Mouse (Mus musculus) megakaryocyte, embryonic 14.5 days (primary cell): ENCODE measurements around the gene Cela3a. TPM values are rescaled to one million over a fixed set of nuclear protein-coding genes. Genes with fewer than 3 reads are reported as not detected.

Source experiments
- H3K27me3 ChIP-seq: replicated peaks from 2 replicates; pipeline ENCODE3; 2012; ENCODE audit warnings: inconsistent platforms
- H3K36me3 ChIP-seq: replicated peaks from 2 replicates; pipeline ENCODE3; 2012; ENCODE audit warnings: low read length, inconsistent platforms, mixed read lengths
- H3K4me1 ChIP-seq: 2 replicates; pipeline ENCODE4 v1.6.1; 2012; ENCODE audit warnings: inconsistent platforms
- H3K4me3 ChIP-seq: replicated peaks from 2 replicates; pipeline ENCODE3; 2012; ENCODE audit warnings: moderate library complexity, mild to moderate bottlenecking, inconsistent platforms
- H3K9me3 ChIP-seq: 2 replicates; pipeline ENCODE4 v1.6.1; 2012; ENCODE audit warnings: inconsistent platforms
- FLI1 ChIP-seq: IDR thresholded peaks from 2 replicates; pipeline ENCODE4 v1.6.1; 2012; ENCODE audit warnings: low read length, inconsistent platforms, mixed read lengths
- GATA1 ChIP-seq: IDR thresholded peaks from 3 replicates; pipeline ENCODE4 v1.6.1; 2012; ENCODE audit warnings: mixed read lengths, low read length, inconsistent platforms, borderline replicate concordance
- polyA plus RNA-seq: library from polyadenylated mRNA; stranded (reverse); fragments of >175 nt; gene quantifications from 2 replicates; pipeline ENCODE4 v1.2.3, GENCODE M21; 2012; ENCODE audit warnings: low replicate concordance; ENCODE audit not compliant: insufficient read depth

Cela3a gene
- not detected in 2 replicates for polyA plus RNA-seq

GRCm38 (mm10) chr4:137409691-137410090, at the start of gene Cela3a:
Gene Cela3a, minus strand, starts transcription at chr4:137409791.
- H3K27me3 ChIP-seq, result peaks cover 25% of the 10 kb centered on the region
- no peak within 1 kb of the TSS for H3K4me3 ChIP-seq
- H3K9me3 ChIP-seq, result peaks cover 6% of the 10 kb centered on the region
- no peaks in the 10 kb centered on the region for H3K36me3 ChIP-seq
- TF ChIP-seq GATA1 (no peak), FLI1 (no peak)
- H3K4me1 ChIP-seq, result no peaks in the 10 kb centered on the region

GRCm38 (mm10) chr4:137458861-137459260, 49.3 kb upstream of the Cela3a start:
- Histone ChIP-seq H3K4me3 (peak overlapping the region; percentile 4), H3K36me3 (no peaks in the 10 kb centered on the region), H3K4me1 (peaks cover 17% of the 10 kb centered on the region), H3K9me3 (peaks cover 4% of the 10 kb centered on the region), H3K27me3 (peaks cover 56% of the 10 kb centered on the region)
- TF ChIP-seq GATA1 (no peak), FLI1 (no peak)

GRCm38 (mm10) chr4:137458310-137458709, 48.7 kb upstream of the Cela3a start:
- Histone ChIP-seq H3K4me1 (peaks cover 17% of the 10 kb centered on the region), H3K4me3 (no peak overlapping the region), H3K9me3 (peaks cover 4% of the 10 kb centered on the region), H3K27me3 (peaks cover 57% of the 10 kb centered on the region), H3K36me3 (no peaks in the 10 kb centered on the region)
- no peak for TF ChIP-seq GATA1
- no peak for TF ChIP-seq FLI1

GRCm38 (mm10) chr4:137457292-137457691, 47.7 kb upstream of the Cela3a start:
- Histone ChIP-seq H3K4me3 (no peak overlapping the region), H3K9me3 (peaks cover 4% of the 10 kb centered on the region), H3K36me3 (no peaks in the 10 kb centered on the region), H3K4me1 (peaks cover 17% of the 10 kb centered on the region), H3K27me3 (peaks cover 61% of the 10 kb centered on the region)
- TF ChIP-seq GATA1, result no peak
- no peak for TF ChIP-seq FLI1

- H3K36me3 ChIP-seq, result no peaks in the 10 kb centered on the region
- peaks cover 4% of the 10 kb centered on the region for H3K9me3 ChIP-seq
- H3K4me3 ChIP-seq, result no peak overlapping the region
- peaks cover 17% of the 10 kb centered on the region for H3K4me1 ChIP-seq
- H3K27me3 ChIP-seq, result peaks cover 56% of the 10 kb centered on the region
- TF ChIP-seq GATA1, result no peak
- no peak for TF ChIP-seq FLI1
These were observed 47.0 kb upstream of the Cela3a start for GRCm38 (mm10) chr4:137456581-137456980.

GRCm38 (mm10) chr4:137454582-137454981, 45.0 kb upstream of the Cela3a start:
- Histone ChIP-seq H3K9me3 (peaks cover 4% of the 10 kb centered on the region), H3K4me1 (peaks cover 22% of the 10 kb centered on the region), H3K36me3 (no peaks in the 10 kb centered on the region), H3K4me3 (no peak overlapping the region), H3K27me3 (peaks cover 56% of the 10 kb centered on the region)
- TF ChIP-seq GATA1 (no peak), FLI1 (no peak)

GRCm38 (mm10) chr4:137453234-137453767, 43.7 kb upstream of the Cela3a start, which contains the start of gene 1700013G24Rik:
Gene 1700013G24Rik, plus strand, starts transcription at chr4:137453284.
- H3K36me3 ChIP-seq, result no peaks in the 10 kb centered on the region
- H3K4me1 ChIP-seq, result peaks cover 22% of the 10 kb centered on the region
- no peak within 1 kb of the TSS for H3K4me3 ChIP-seq
- peaks cover 53% of the 10 kb centered on the region for H3K27me3 ChIP-seq
- peaks cover 4% of the 10 kb centered on the region for H3K9me3 ChIP-seq
- no peak for TF ChIP-seq FLI1
- no peak for TF ChIP-seq GATA1

GRCm38 (mm10) chr4:137452190-137452589, 42.6 kb upstream of the Cela3a start:
- no peak for TF ChIP-seq FLI1
- no peak for TF ChIP-seq GATA1
- no peaks in the 10 kb centered on the region for H3K9me3 ChIP-seq
- no peak overlapping the region for H3K4me3 ChIP-seq
- H3K36me3 ChIP-seq, result no peaks in the 10 kb centered on the region
- peaks cover 58% of the 10 kb centered on the region for H3K27me3 ChIP-seq
- peaks cover 27% of the 10 kb centered on the region for H3K4me1 ChIP-seq

GRCm38 (mm10) chr4:137449715-137450114, 40.1 kb upstream of the Cela3a start:
- Histone ChIP-seq H3K4me1 (peaks cover 21% of the 10 kb centered on the region), H3K4me3 (no peak overlapping the region), H3K27me3 (peaks cover 55% of the 10 kb centered on the region), H3K36me3 (no peaks in the 10 kb centered on the region), H3K9me3 (no peaks in the 10 kb centered on the region)
- TF ChIP-seq FLI1 (no peak), GATA1 (no peak)

GRCm38 (mm10) chr4:137449132-137449531, 39.5 kb upstream of the Cela3a start:
- TF ChIP-seq FLI1, result no peak
- no peak for TF ChIP-seq GATA1
- peaks cover 53% of the 10 kb centered on the region for H3K27me3 ChIP-seq
- H3K9me3 ChIP-seq, result no peaks in the 10 kb centered on the region
- peaks cover 21% of the 10 kb centered on the region for H3K4me1 ChIP-seq
- H3K4me3 ChIP-seq, result no peak overlapping the region
- no peaks in the 10 kb centered on the region for H3K36me3 ChIP-seq

- Histone ChIP-seq H3K4me1 (peaks cover 25% of the 10 kb centered on the region), H3K9me3 (no peaks in the 10 kb centered on the region), H3K27me3 (peaks cover 48% of the 10 kb centered on the region), H3K36me3 (no peaks in the 10 kb centered on the region), H3K4me3 (no peak overlapping the region)
- TF ChIP-seq GATA1, result no peak
- no peak for TF ChIP-seq FLI1
These were observed 39.0 kb upstream of the Cela3a start for GRCm38 (mm10) chr4:137448641-137449040.

- no peak for TF ChIP-seq FLI1
- TF ChIP-seq GATA1, result no peak
These were observed 38.6 kb upstream of the Cela3a start for GRCm38 (mm10) chr4:137448197-137448596.

More at GRCm38 (mm10) chr4:137448197-137448596, 38.6 kb upstream of the Cela3a start:
- Histone ChIP-seq H3K27me3 (peaks cover 45% of the 10 kb centered on the region), H3K9me3 (no peaks in the 10 kb centered on the region), H3K36me3 (no peaks in the 10 kb centered on the region), H3K4me1 (peaks cover 25% of the 10 kb centered on the region), H3K4me3 (no peak overlapping the region)
